Mouse (Mus musculus) left cerebral cortex, adult 6 months (tissue): Measurements from ENCODE around the gene Gm8356. TPM values are rescaled to one million over a fixed set of nuclear protein-coding genes. Genes with fewer than 3 reads are reported as not detected.

Experiments
- long read RNA-seq, 2 experiments: library from polyadenylated mRNA; unstranded; transcript quantifications; one replicate each; pipeline ENCODE4 v2.0.0; 2019 to 2020
- polyA plus RNA-seq: library from polyadenylated mRNA; unstranded; fragments of <200 nt; fragmentation: Nextera tagmentation; gene quantifications from 2 replicates; pipeline ENCODE4 v1.2.3, GENCODE M21; 2021

The Gm8356 gene
- polyA plus RNA-seq, result not detected in 2 replicates
- long read RNA-seq, experiment 1, result 0 reads
- long read RNA-seq, experiment 2, result 0 reads

DNA sequence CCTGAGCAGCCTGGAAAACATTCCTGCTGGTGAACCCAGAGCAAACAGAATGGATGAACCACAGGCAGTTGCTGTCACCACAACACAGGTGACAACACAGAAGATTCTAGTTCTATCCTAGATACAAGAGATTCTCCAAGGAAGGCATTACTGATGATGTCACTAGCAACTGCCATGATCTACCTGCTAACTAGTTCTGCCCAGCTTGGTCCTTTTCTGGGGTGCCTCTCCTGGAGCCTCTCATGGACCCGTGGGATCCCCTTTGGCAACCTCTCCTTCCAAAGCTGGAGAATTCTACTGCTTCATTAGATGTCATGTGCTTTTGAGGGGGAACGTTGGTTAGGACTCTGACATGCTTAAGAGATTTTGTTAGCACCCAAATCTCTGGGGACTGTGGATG lies at the start of gene Gm8356:
TSS of gene Gm8356 (minus strand) at position 101 of the 400 bp plus-strand sequence.

Other genes starting within 250 kb of the Gm8356 start
- not detected in 2 replicates for gene Gm21103, start 232.4 kb downstream of the Gm8356 start, polyA plus RNA-seq
- not detected in 2 replicates for gene Gm3618, start 193.6 kb downstream of the Gm8356 start, polyA plus RNA-seq
- gene Gm16440, start 147.0 kb downstream of the Gm8356 start, polyA plus RNA-seq, result not detected in 2 replicates
- gene Gm3591, start 124.8 kb downstream of the Gm8356 start, polyA plus RNA-seq, result 0.14 and 0.27 TPM in 2 replicates
- not detected in 2 replicates for gene Gm3594, start 92.7 kb downstream of the Gm8356 start, polyA plus RNA-seq
- 0.06 and 0.12 TPM in 2 replicates for gene Gm3629, start 53.3 kb upstream of the Gm8356 start, polyA plus RNA-seq
- gene Gm3460, start 85.1 kb upstream of the Gm8356 start, polyA plus RNA-seq, result not detected in 2 replicates
- gene Gm10251, start 146.9 kb upstream of the Gm8356 start, polyA plus RNA-seq, result 0.16 TPM in 1 of 2 replicates, not detected in the other
- gene Gm8050, start 183.0 kb upstream of the Gm8356 start, polyA plus RNA-seq, result not detected in 2 replicates
- 1.7 and 1.8 TPM in 2 replicates for gene Gm3636, start 205.0 kb upstream of the Gm8356 start, polyA plus RNA-seq
- gene Gm8362, start 237.1 kb upstream of the Gm8356 start, polyA plus RNA-seq, result not detected in 2 replicates